Mouse (Mus musculus) layer of hippocampus, adult 2 months (tissue): ENCODE results near the gene Ess2. TPM values are rescaled to one million over a fixed set of nuclear protein-coding genes. Genes with fewer than 3 reads are reported as not detected.
A peak's percentile ranks its signal among the peaks of the same experiment; 100 is the strongest.

Experiments
- DNase-seq, 2 experiments: peaks; one replicate each; pipeline ENCODE4 v3.0.0; 2022; ENCODE audit warnings: low spot score in 2 of 2
- H3K27ac ChIP-seq: fragments of 200-600 bp; 2 replicates; pipeline ENCODE4 v1.8.1; 2022
- H3K4me3 ChIP-seq: fragments of 200-600 bp; 2 replicates; pipeline ENCODE4 v1.8.1; 2022; ENCODE audit warnings: mild to moderate bottlenecking
- CTCF ChIP-seq: fragments of 200-600 bp; conservative IDR thresholded peaks from 2 replicates; pipeline ENCODE4 v1.8.1; 2022; ENCODE audit warnings: antibody characterized with exemption, mild to moderate bottlenecking, moderate library complexity
- total RNA-seq, 2 experiments: library from RNA; stranded (reverse); gene quantifications; 2 replicates each; pipeline ENCODE4 v1.2.3; 2021

Ess2 gene
- total RNA-seq, 2 experiments from 2014 or later: 33.1 to 33.3 TPM

DNA sequence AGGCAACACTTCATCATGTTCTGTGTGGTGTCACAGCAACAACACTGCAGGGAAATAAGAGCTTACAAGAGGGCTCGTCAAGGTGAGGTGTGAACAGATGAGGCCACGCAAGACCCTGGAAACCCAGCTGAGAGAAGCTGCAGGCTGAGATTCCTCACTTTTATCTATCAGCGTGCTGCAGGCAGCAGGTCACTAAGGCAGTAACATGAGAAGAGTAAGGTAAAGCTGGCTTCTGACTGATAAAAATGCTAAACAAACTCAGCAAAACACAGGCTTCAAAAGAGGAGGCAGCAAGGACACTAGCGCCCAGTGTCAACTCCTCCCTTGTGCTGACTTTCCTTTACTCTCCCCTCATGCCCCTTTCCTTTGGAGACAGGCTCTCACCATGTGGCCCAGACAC lies 38.2 kb downstream of the Ess2 start:
- TF ChIP-seq CTCF: no peak
- H3K4me3 ChIP-seq: no peak overlapping the region
- DNase-seq: no peak

DNA sequence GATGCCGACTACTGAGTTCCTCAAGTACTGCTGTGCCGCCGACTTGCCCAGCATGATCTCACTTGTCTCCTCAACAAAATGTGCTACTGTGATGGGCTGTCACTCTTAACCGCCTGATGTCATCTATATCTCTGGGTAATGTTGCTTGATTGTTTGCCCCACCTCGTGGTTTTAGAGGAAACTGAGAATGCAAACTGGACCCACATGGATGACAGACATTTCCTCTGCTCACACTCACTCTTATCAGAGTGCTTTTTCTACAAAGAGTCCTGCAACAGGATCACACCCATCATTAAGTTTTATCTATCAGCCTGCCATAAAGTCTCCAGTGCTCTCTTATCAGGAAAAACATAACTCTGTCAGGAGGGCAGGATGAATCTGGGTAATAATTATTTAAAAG lies 39.9 kb downstream of the Ess2 start:
- TF ChIP-seq CTCF: no peak

More for the DNA sequence above, 38.2 kb downstream of the Ess2 start:
- no peak overlapping the region for H3K27ac ChIP-seq

DNA sequence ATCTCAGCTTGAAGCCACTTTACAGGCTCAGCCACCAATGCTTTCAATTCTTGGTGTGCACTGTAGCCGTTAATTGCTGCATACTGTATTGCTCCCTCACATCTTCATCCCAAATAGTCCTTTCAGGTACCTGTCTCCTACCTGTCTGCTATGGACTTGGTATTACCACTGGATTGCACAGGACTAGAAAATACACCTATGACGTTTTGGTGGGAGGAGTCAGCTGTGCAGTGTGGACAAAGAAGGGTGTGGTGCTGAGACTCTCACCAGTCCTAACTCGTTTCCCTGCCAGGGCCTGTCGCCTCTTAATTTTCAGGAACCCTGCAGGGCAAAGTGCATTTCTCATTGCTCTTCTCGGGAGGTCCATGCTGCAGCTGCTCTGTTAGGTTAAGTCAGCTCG lies 45.4 kb downstream of the Ess2 start:
- TF ChIP-seq CTCF: no peak
- DNase-seq: no peak
- Histone ChIP-seq H3K4me3 (no peak overlapping the region), H3K27ac (no peak overlapping the region)

More for the DNA sequence above, 39.9 kb downstream of the Ess2 start:
- Histone ChIP-seq H3K4me3 (no peak overlapping the region), H3K27ac (no peak overlapping the region)
- DNase-seq: no peak

DNA sequence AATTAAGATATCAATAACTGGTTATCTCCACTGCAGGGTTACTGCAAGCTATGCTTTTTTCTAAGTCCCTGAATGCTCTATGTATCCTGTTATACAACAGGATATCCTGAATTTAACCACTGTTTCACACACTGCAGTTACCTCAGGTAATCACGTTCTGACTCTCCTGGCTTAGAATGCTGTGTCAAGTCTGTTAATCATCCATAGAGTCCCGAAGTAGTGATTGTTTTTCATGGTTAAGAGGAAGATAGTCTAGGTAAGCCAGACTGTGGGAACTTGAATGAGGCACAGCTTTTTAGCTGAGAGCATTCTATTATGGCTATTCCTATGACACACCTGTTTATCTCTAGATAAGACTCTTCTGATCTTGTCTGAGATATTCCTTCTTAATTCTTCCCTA lies 45.9 kb downstream of the Ess2 start:
- TF ChIP-seq CTCF: no peak
- DNase-seq: no peak
- Histone ChIP-seq H3K27ac (no peak overlapping the region), H3K4me3 (no peak overlapping the region)

DNA sequence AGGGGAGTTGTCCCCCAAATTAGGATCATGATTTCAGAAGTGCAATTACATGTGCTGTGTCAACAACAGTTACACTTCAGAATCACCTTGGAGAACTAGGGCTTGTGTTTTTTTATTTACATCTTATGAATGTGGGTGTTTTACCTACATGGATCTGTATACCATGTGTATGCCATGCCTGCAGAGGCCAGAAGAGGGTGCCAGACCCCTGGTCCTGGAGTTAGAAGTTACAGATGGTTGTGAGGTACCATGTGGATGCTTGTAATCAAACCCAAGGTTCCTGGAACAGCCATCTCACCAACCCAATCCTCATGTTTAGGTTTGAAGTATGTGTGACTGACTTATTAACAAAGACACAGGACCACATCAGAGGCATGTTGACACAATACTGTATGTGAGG lies 52.6 kb downstream of the Ess2 start:
- H3K4me3 ChIP-seq: no peak overlapping the region
- peak; percentile 69 for TF ChIP-seq CTCF
- no peak for DNase-seq
- no peak overlapping the region for H3K27ac ChIP-seq

DNA sequence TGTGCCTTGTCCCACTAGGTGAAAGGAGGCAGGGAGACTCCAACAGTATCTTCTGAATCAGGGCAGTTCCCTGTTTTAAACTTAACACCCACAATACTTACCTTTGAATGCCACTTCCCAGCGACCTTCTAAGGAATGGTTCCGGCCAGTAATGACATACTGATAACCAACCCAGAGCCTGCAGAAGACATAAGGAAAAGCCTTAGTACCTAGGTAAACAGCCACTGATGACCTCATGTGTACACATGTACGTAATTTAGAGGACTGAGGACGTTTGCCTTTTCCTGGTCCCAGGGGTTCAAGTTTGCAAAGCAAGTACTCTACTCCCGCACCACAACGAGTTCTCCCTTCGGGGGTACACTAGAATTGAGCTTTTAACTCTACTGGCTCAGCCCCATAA lies 54.0 kb downstream of the Ess2 start:
- DNase-seq: no peak
- TF ChIP-seq CTCF: no peak
- H3K27ac ChIP-seq: no peak overlapping the region
- H3K4me3 ChIP-seq: no peak overlapping the region

DNA sequence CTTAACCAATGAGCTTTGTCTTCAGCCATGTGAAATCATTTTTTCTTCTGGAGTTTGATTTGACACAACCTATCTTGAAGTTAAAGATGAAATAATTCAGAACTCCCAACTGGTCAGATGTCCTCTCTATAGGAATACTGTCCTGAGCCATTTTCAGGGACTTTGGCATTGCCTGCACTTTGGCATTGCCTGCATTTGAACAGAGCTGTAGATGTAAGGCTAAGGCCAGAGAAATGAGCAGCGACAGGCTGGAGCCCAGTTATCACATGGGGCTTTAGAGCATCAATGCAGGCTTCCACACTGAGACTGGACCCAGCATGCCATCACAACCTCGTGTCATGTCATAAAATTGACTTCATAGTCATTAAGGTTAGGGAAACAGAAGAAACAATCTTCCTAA lies 57.9 kb downstream of the Ess2 start:
- no peak for DNase-seq
- Histone ChIP-seq H3K27ac (no peak overlapping the region), H3K4me3 (no peak overlapping the region)
- TF ChIP-seq CTCF: no peak

DNA sequence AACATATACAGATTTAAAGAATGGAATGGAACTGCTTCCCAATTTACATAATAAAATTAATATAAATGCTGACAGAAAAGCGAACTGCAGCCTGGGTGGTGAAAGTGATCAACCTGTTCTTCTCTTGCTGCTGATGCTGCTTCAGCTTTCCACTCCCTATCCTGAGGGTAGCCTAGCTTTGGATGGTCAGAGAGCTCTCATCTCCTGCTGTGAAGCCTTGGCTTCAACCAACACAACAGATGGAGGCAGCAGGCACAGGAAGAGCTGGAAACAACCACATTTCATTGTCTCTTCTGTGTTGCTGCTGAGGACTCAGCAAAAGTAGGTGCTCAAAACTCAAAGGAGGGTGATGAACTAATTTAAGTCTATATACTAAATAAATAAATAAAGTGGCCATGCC lies 59.3 kb downstream of the Ess2 start:
- TF ChIP-seq CTCF: no peak
- Histone ChIP-seq H3K4me3 (no peak overlapping the region), H3K27ac (peak overlapping the region; percentile 83)
- DNase-seq: no peak

DNA sequence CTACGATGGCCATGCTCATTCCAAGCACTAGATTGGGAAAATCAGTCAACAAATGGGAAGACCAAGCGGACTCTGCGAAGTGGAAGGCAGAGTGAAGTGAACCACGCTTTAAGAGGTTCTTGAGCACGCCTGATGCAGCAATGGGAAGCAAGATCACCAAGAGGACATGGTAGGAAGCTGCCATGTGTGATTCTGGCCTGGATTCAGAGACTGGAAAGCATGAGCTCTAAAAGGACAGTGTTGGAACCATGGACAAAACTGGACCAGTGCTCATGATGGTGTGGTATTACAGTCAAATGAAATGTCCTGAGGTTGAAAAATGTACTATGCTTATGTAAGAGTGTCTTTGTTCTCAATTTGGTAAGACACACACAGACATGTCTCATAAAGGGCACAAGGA lies 59.8 kb downstream of the Ess2 start:
- DNase-seq: no peak
- TF ChIP-seq CTCF: no peak
- H3K4me3 ChIP-seq: no peak overlapping the region
- H3K27ac ChIP-seq: peak overlapping the region; percentile 83

Other genes starting within 250 kb of the Ess2 start
- gene Med15, start 178.5 kb downstream of the Ess2 start, total RNA-seq: 10 to 100 TPM; 76.7 to 81.8 TPM
- gene Klhl22, start 151.7 kb downstream of the Ess2 start, total RNA-seq: 100 to 1,000 TPM; 101 TPM
- 1 to 10 TPM; 2.5 to 2.7 TPM for gene Scarf2, start 114.1 kb downstream of the Ess2 start, total RNA-seq
- gene B830017H08Rik, start 78.2 kb downstream of the Ess2 start, total RNA-seq: 1 to 10 TPM; 3.2 to 4.5 TPM
- gene Car15, start 73.0 kb downstream of the Ess2 start, total RNA-seq: 10 to 100 TPM; 13.1 to 16.8 TPM
- 1 to 10 TPM; 2.2 to 2.6 TPM for gene Gm20518, start 19.7 kb downstream of the Ess2 start, total RNA-seq
- not detected for gene Tssk1, start 17.1 kb downstream of the Ess2 start, total RNA-seq
- 100 to 1,000 TPM; 104 to 112 TPM for gene Dgcr2, start 12.8 kb downstream of the Ess2 start, total RNA-seq
- gene Tssk2, start 12.7 kb downstream of the Ess2 start, total RNA-seq: not detected
- not detected for gene Gsc2, start 3.7 kb upstream of the Ess2 start, total RNA-seq
- 10 to 100 TPM; 42.2 to 45.6 TPM for gene Slc25a1, start 16.9 kb upstream of the Ess2 start, total RNA-seq
- gene Vpreb2, start 69.1 kb upstream of the Ess2 start, total RNA-seq: not detected
- gene Dgcr6, start 141.5 kb upstream of the Ess2 start, total RNA-seq: 10 to 100 TPM; 70.3 to 73.8 TPM
- gene Prodh, start 178.9 kb upstream of the Ess2 start, total RNA-seq: 10 to 100 TPM; 45.1 to 48.2 TPM
- gene Rtn4r, start 216.3 kb upstream of the Ess2 start, total RNA-seq: 100 to 1,000 TPM; 106 to 111 TPM